Mouse (Mus musculus) adrenal gland, postnatal 36 days (tissue): ENCODE measurements around the gene Pnpla2. TPM values are rescaled to one million over a fixed set of nuclear protein-coding genes. Genes with fewer than 3 reads are reported as not detected.
"Not testable (repeated sequence)": the region's sequence is repeated elsewhere in the genome, so short reads cannot be mapped to it uniquely, and the experiment has no call there.

Experiments used
- DNase-seq, 2 experiments: peaks; one replicate each; pipeline ENCODE4 v3.0.0; 2021; ENCODE audit warnings: mixed read lengths in 1 of 2
- total RNA-seq, 2 experiments: library from RNA; stranded (reverse); gene quantifications; 2 replicates each; pipeline ENCODE4 v1.2.3; 2021

The Pnpla2 gene
- total RNA-seq, 2 experiments from 2014 or later: 875 to 879 TPM

DNA sequence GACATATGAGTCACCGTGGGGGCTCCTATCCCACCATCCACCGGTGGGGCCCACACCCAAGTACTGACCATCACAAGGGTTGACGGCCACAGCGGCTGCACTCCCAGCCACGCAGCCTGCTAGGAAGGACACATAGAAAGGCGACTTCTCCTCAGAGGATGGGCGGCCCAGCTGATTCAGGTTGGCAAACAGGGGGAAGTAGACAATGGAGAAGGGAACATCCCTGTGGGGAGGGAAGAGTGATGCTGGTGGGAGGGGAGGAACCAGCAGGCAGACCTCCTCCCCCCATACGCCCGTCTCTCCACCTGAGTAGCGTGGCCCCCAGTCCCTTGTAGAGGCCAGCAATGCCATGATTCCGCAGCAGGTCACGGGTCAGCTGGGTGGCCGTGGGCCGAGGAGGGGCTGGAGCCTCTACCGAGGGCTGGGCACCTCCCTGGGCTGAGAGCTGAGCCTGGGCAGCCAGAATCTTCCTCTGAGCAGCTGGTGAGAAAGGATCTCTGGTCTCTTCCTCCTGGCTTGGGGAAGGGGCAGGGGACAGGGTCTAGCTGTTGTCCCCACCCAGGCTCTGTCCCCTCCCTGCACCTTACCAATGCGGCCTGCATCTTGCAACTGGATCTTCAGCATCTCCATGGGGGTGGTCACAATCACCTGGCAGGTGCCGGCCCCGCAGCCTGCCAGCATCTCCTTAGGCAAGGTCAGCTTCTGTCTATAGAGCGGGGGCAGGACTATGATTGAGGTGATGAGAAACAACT, 23.4 kb upstream of the Pnpla2 start:
- no peak for DNase-seq

DNA sequence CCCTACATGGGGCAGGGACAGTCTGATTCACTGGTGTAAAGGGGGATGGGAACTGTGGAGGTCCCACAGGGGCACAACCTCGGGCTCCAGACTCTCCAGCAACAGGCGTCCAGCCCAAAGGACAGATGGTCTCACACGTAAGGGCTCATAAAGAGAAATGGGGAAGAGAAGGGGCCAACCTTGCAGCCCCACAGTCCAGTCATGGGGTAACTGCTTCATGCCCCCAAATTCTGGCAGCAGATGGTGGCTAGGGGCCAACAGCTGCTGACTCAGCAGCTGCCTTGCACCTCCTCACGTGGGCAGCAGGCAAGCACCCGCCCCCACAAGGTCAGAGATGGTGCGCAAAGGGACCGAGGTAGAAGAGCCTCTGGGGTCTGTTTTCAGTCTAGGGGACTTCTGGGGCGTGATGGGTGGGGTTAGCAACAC, 22.8 kb upstream of the Pnpla2 start:
- DNase-seq: peak; percentile 89 to 92

DNA sequence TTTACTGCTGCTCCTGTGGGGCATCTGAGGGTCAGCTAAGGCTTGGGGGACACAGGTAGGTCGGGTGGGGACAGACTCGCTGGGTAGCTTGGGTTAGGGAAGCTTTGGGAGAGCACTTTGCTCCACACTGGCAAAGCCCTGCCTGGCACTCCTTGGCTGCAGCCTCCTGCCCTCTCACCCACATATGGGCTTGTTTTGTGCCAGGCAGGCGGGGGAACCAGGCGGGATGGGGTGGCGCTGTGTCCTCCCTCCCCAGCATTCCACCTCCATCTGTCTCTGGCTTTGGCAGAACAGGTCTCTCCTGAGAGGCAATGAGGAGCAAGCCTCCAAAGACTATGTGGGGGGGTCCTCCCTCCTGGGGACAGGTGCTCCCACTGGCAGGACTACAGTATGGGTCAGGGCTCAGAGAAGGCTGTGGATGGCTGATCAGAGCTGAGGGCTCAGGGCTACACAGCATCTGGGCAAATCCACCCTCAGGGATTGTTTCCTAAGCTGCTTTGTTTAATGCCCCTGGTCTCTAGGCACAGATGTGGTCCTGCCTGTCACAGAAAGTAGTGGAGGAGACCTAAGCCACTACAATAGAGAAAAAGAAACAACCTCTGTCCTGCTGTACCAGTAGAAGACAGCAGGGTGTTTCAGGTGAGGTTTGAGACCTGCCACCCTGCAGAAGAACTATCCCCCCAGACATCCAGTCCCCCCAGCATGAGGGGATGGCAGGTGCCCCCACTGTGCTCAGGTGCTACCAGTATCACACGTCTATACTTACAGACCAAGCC, 22.1 kb upstream of the Pnpla2 start:
- DNase-seq: peak; percentile 82 to 88

DNA sequence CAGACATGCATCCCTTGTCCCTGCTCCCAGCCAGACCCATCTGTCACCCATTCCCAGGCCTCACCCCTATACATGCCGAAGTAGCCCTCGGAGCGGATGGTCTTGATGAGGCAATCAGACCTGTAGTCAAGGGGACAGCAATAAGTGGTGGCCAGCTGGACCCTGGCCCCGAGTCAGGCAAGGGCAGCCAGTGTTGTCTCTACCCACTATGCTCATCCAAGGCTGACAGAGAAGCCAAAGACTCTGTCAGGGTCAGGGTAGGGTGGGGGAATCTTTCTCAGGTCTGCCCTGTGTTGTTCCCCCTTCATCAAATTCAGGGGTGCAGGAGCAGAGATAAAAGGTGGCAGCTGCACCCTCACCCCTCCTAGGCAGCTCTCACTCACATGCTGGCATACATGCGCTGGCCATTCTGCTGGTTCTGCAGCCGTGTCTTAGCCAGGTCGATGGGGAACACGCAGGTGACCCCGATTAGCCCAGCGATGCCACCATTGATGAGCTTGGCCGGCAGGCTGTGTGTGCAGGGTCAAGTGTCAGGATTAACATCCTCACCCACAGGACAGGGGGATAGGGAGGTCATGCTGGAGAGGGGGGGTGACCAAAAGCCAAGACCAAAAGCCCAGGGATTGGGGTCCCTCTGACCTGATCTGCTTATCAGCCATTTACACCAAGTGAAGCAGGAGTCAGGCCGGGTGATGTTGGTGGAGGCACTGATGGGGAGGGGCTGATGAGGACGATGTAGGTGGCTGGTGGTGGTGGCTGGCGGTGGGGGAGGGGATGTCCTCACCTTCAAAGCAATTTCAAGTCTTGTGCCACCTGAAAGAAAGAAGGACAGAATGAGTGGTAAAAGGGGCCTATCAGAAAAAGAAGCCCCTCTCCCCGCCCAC, 21.2 kb upstream of the Pnpla2 start:
- no peak for DNase-seq

DNA sequence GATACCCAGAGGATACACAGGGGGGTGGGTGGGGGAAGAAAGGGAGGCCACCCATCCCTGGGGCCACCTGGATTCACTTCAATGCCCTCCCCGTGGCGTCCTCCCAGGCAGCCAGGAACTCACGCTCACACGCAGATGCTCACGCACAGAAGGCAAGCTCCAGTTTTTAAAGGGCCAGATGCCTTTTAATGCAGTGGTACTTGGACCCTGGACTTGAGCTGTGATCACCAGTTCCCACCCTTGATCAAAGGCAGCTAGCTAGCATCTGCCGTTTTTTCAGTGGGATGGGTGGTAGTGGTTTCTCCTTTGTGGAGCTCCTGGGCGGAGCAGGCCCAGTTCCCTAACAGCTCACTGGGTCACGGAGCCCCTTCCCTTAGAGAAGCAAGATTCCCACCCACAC, 20.5 kb upstream of the Pnpla2 start:
- peak; percentile 72 to 77 for DNase-seq

DNA sequence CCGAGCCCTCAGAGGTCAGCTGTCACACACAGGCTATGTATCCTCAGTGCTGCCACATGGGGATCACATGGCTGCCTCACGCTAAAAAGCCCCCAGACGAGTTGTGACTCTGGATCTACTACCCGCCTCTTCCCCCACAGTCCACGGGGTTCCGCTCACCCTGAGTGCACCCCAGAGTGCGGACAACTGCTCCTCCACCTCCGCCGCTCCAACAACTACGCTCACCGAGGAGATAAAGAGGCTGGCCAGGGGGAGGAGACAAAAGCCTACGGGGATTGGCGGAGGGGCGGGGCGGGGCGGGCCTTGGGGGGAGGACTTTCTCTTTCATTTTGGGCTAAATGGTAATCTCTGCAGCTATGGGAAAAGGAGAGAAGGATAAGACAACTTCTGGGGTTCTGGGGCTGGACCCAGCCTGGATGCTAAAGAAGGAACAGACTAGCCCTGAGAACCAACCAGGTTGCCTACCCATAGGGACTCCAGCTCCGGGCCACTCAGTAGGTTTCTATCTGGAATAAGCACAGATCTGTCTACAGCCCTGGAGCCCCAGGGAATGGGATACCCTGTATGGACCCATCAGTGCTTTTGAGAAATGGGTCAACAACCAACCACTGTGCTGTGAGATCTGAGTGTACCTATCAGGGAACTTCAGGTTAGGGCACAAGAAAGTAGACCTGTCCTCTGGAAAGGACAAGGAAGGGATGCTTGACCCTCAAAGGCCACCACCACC, 19.7 kb upstream of the Pnpla2 start:
- DNase-seq: peak; percentile 81 to 86

DNA sequence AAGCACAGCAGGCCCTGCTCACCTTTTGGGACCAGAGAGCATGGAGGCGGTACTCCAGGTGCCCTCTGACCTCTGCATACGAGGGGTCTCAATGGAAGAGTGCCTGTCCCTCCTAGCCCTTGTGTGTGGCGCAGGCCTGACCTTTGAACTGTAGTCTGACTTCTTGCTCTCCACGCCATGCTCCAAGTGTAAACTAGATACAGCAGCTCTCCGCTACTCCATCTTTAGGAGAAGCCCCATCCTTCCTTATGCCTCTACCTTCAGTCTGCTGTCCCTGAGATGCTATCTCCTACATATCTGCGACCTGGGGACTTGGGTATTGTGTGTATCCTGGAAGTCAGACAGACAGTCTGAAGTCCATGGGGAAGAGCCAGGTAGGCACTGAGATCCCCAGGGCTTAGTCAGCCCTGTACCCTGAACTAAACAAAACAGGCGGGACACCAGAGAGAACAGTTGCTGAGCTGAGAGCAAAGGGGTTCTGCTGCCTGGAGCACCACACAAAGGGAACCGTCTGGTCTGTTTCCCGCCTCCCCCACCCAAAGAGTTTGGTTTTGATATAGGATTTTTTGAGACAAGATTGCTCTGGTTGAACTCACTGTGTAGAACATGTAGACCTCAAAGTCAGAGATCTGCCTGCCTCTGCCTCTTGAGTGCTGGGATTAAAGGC, 19.0 kb upstream of the Pnpla2 start:
- no peak for DNase-seq

DNA sequence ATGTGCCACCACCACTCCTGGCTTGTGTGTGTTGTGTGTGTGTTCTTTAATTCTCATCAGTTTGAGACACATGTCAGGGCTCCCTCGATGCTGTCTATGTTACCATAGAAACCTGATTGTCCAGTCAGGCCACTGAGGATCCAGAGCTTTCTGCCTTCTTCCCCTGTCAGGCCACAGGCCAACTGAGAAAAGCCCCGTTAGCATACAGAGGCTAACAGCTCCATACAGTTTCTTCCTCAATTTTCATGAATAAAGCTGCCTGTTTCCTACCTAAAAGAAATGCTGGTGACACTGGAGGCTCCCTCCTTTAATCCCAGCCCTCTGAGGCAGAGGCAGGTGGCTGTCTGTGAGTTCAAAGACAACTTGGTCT, 18.5 kb upstream of the Pnpla2 start:
- DNase-seq: no peak

DNA sequence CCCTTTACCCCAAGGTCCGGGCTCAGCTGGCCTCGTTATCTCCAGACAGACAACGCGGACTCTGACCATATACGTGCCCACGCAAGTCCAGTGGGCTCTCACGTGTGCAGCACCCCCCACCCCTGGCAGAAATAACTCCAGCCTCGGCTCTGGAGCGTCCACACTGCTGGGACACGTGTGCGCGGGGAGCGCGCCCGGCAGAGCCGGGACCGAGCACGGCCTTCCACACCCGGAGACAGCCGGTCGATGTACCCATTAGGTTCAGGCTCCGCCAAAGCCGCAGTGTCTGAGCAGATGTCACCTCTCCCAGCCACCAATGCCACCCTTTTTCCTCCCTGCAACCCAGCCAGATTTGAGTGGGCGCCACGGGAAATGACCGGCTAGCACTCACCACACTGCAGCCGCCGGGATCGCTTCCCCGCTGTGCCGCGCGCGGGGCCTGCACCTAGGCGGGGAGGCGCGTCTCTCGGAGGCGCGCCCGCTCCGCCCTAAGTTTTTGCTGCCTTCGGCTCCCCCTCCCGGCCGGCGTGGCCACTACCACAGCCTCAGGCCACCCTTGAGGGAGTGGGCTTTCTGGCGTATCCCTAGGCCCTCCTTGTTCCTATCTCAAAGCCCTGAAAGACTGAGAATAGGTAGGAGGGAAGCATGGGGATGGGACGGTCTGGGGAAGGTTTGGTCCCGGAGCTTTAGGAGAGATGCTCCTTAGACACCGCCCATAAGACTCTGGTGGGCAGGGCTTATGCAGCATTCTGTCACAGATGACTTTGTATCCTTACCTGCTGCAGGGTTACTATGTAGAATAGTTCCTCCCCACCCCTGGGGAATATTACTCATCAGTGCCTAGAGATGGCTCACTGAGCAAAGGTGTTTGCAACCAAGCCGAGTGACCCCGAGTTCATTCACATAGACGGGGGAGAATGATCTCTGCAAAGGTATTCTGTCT, 17.5 kb upstream of the Pnpla2 start, which contains the start of gene Slc25a22:
Gene Slc25a22, minus strand, starts transcription at position 715 of the 943 bp plus-strand sequence.
- DNase-seq: peak; percentile 88 to 93

DNA sequence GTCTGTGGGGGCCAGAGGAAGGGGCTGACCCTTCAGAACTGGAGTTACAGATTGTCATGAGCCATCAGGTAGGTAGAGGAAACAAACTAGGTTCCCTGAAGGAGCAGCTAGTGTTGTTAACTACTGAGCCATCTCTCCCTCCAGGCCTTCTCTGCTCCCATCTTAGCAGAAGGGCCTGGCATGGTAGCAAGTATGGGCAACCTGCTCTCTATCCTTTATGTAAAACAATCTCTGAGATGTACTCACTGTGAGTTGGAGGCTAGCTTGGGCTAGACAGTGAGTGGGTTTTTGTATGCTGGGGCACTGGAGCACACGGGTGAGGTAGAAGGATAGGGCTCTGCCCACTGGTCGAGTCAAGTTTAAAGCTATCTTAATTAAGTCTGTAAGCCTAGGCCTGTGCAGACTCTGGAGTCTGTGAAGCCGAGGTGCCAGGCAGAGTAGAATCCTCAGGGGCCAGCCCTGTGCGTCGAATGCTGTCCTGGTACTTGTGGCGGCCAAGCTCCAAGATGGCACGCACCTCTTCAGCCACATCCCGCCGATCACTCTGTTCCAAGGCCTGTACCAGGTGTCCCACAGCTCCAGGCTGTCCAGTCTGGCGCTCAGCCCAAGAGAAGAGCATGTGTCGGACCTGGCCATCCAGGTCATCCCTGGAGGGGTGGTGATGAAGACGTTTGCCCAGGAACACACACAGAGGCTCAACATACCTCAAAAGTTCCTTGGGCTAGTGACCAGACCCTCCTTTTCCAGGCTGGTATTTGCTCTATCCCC, 16.6 kb upstream of the Pnpla2 start:
- no peak for DNase-seq

DNA sequence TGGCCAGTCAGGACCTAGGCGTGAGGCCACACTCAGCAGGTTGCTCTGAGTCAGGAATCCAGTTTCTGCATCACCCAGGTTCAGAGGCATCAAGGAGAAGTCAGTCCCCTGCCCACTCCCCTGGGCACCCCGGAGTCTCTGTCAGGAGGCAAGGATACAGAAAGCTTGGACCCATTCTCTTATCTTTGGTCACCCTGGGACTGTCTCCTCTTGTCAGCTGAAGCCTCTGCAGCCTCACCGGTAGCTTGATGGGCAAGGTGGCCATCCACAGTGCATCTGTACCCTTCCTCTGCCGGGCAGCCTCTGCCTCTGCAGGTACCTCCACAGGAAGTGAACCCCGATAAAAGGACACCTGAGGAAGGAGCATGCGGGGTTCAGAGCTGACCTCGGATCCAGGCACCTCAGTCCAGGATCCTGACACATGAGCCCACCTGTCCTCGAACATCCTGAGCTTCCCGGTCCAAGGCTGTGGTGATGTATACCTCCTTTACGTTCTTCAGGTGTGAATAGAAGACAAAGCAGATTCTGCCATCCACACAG, 15.8 kb upstream of the Pnpla2 start:
- DNase-seq: no peak

DNA sequence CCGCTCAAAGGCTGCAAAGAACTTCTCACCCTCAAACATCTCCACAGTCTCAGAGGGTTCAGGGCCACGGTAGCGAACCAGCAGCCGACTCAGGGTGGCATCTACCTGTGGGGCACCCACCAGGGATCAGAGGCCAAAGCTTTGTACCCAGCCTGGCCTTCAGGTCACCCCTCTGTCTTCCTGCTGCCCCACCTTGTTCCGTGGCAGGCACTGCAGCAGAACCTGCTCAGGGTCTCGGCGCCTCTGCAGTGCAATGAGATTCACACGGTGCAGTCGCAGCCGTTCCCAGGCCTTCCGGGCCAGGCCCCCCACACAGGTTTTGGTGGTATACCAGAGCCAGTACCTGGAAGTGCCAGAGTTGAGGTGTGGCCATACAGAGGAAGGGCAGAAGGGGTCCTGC, 15.2 kb upstream of the Pnpla2 start:
- DNase-seq: no peak

DNA sequence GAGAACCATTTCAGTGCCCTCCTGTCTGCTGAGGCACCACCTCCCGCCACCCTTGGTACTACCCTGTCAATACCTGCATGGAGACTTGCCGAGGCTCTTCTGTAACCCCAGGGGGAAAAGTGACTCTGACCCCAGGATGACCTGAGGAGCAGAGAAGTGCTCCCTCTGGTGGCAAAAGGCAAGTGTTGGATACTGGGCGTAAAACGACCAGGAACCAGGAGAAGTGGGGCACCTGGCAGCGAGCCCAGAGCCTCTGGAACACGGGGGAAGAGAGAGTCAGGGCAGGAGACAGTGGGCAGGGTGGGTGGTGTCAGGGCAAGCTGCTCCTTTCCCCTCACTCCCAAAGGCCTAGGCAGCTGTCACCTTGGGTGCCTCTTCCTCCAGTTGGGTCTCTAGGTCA, 14.4 kb upstream of the Pnpla2 start:
- DNase-seq: peak; percentile 74 to 83

DNA sequence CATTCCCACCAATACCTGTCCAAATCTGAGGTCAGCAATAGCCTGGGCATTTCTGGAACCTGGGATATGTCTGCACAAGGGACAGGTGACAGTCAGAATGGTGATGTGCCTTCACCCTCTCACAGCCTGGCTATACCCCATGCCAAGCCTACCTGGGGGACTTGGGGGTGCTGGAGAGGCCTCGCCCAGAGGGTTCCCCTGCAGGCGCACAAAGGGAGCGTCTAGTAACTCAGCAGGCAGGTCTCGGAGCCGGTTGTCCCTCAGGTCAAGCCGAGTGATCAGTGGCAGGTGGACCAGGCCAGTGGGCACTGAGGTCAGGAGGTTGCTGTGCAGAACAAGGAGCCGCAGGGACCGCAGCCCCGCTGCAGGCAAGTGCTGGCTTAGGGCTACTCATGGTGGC, 13.5 kb upstream of the Pnpla2 start:
- no peak for DNase-seq

DNA sequence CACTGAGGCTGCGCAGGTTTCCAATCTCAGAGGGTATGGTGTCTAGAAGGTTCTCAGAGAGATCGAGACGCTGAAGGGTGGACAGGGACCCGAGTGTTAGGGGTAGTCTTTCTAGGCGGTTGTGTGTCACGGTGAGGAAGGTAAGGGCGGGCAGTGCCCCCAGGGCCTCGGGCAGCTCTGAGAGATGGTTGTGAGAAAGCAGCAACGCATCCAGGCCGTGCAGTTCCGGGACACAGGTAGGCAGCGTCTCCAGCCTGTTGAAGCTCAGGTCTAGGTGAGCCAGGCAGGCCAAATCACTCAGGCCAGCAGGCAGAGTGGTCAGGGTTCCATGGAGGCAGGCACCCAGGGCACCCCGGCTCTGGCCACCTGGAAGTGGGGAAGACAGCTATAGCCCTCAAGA, 12.8 kb upstream of the Pnpla2 start:
- DNase-seq: no peak

DNA sequence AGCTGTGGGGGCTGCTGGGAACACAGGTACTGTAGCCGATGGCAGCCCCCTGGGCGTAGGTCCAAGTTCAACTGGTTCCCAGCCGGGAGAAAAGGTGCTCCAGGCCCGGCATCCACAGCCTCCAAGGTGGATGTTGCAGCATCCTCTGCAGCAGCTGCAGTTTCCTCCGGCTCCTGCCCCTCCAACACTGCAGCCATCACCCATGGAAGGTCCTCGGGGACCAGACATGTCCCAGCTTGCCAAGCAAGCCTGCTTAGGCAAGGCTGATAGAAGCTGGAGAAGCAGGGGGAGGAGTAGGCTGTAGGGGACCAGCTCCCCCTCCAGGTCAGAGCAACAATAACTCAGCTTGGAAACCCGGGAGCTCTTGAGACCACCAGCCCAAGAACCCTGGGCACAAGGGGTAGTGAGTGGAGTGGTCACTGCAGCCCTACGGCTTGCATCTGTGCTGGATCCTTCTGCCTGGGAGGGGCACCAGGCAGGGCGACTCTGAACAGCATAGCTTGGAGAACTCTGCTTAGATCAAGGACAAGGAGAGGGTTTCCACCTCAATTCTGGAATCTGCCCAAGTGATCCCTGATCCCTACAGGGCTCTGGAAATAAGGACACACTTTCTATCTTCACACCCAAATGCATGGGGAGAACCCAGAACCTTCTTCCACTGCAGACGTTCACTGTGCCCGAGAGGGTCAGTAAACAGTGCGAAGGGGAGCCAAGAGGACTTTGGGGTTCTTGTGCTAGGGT, 11.7 kb upstream of the Pnpla2 start:
- DNase-seq: no peak

DNA sequence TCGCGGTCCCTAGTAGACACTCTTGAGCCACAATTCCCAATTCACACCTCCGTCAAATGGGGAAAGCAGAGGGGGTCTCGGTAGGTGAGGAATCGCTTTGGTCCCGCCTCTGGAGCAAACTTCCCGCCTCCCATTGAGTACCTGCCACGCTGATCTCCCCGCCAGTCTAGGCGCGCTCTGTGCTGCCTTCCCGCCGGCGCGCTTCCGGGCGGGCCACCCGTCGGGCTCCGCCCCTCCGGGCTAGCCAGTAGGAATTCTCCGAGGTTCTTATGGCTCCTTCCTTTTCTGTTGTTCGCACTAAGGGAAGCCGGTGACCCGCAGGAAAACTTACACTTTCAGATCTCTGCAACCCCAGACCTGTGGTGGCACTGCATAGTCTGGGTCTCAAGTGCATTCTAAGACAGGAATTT, 11.2 kb upstream of the Pnpla2 start, which contains the start of gene Pidd1:
Gene Pidd1, minus strand, starts transcription at position 198 of the 410 bp plus-strand sequence.
- peak; percentile 85 to 90 for DNase-seq

DNA sequence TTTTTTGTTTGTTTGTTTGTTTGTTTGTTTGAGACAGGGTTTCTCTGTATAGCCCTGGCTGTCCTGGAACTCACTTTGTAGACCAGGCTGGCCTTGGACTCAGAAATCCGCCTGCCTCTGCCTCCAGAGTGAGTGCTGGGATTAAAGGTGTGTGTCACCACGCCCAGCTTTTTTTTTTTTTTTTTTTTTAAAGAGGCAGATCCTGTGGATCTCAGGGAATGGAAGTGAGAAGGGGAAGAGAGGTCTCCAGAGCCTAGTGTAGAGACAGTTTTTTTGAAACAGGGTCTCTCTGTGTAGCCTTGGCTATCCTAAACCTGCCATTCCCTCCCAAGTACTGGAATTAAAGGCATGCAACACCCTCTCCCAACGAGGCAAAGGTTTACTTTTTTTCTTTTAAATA, 8.6 kb upstream of the Pnpla2 start:
- DNase-seq: not testable (repeated sequence)
